Mouse (Mus musculus) liver, embryonic 16.5 days (tissue): Measurements from ENCODE around the gene Raet1e. TPM values are rescaled to one million over a fixed set of nuclear protein-coding genes. Genes with fewer than 3 reads are reported as not detected.

Experiments used
- polyA plus RNA-seq: library from polyadenylated mRNA; unstranded; fragments of >200 nt; fragmentation: Nextera tagmentation; extraction: Ambion mirVana; gene quantifications from 2 replicates; pipeline ENCODE4 v1.2.1, GENCODE M21; 2015

Gene Raet1e
- polyA plus RNA-seq, 1 experiment from 2014 or later, result 1.7 TPM

Other genes starting within 250 kb of the Raet1e start
- not detected in 2 replicates for gene 4930444G20Rik, start 90.5 kb upstream of the Raet1e start, polyA plus RNA-seq
- 3.1 and 3.5 TPM in 2 replicates for gene E030030I06Rik, start 9.3 kb upstream of the Raet1e start, polyA plus RNA-seq
- 0.12 TPM in 1 of 2 replicates, not detected in the other for gene H60b, start within 50 bp of the Raet1e start, polyA plus RNA-seq
- 9.0 and 10.0 TPM in 2 replicates for gene Raet1d, start 202.0 kb downstream of the Raet1e start, polyA plus RNA-seq